ENCODE assay signal across 9 mouse cellular contexts in genomic region chr17:12168536-12168935, GRCm38 (mm10). TPM values are rescaled to one million over a fixed set of nuclear protein-coding genes. Genes with fewer than 3 reads are reported as not detected.
A peak's percentile ranks its signal among the peaks of the same experiment; 100 is the strongest.
DNase-seq lines count a peak whose midpoint lies in the region; ATAC-seq and TF ChIP-seq lines count a peak whose summit lies in the region.
"Had no signal": no experiment of that assay in that cellular context is flagged by ENCODE, and none has a peak within 500 bp of the region (broad histone marks: within the 10 kb centered on the region; RNA-seq: fewer than 3 reads in every experiment).

No protein-coding gene starts in this region.

- peak overlapping the region; percentile 17 for H3K27ac ChIP-seq in midbrain, embryonic 13.5 days
- H3K27ac ChIP-seq in midbrain, embryonic 11.5 days (ENCODE audit: low read depth, low read length), result no peak overlapping the region
- 0 out of 2 replicates have a peak overlapping the region, but pooled peaks have one; percentile 32 for H3K27ac ChIP-seq in forebrain, embryonic 12.5 days
- no peak overlapping the region; the same call in 1 of the 2 replicates for H3K27ac ChIP-seq in heart, postnatal 0 days (ENCODE audit: low read depth)

- ATAC-seq in midbrain, embryonic 13.5 days, result peak; percentile 73
- ATAC-seq in midbrain, embryonic 11.5 days (ENCODE audit: low FRiP score), result no peak
- ATAC-seq in forebrain, embryonic 12.5 days (ENCODE audit: low FRiP score), result peak; percentile 44; the same call in 1 of the 2 replicates
- ATAC-seq in heart, postnatal 0 days (ENCODE audit: insufficient read depth, low read depth), result peak; percentile 22; the same call in 1 of the 2 replicates

- no peak overlapping the region for H3K9ac ChIP-seq in midbrain, embryonic 13.5 days (replicated peaks)
- H3K9ac ChIP-seq in midbrain, embryonic 11.5 days (ENCODE audit: low read length), result no peak overlapping the region
- H3K9ac ChIP-seq in forebrain, embryonic 12.5 days, result no peak overlapping the region
- no peak overlapping the region for H3K9ac ChIP-seq in heart, postnatal 0 days (replicated peaks; ENCODE audit: low read depth, low read length)

- no peak for TF ChIP-seq CTCF in heart, postnatal 0 days (IDR thresholded peaks at IDR 0.05; ENCODE audit: low read depth)
- no peak for TF ChIP-seq CTCF in lung, adult 2 months (IDR thresholded peaks at IDR 0.05; ENCODE audit: insufficient read depth, low read length)

- no peak for DNase-seq in midbrain, embryonic 11.5 days (ENCODE audit: low spot score, missing footprints)
- peak; percentile 62 for DNase-seq in heart, postnatal 0 days (ENCODE audit: low spot score)
- DNase-seq in layer of hippocampus, adult 18-20 months (ENCODE audit: low spot score in 2 of 2), result peak; percentile 35 to 75
- peak; percentile 48 for DNase-seq in lung, adult 2 months
- DNase-seq in skeletal muscle tissue, adult 2 months (ENCODE audit: low read depth, low spot score), result peak; percentile 75
- no peak for DNase-seq in T-cell, adult 2 months (ENCODE audit: low spot score)

- H3K4me3 ChIP-seq in midbrain, embryonic 13.5 days (replicated peaks), result no peak overlapping the region
- H3K4me3 ChIP-seq in midbrain, embryonic 11.5 days (ENCODE audit: low read depth, low read length), result no peak overlapping the region
- no peak overlapping the region for H3K4me3 ChIP-seq in forebrain, embryonic 12.5 days (replicated peaks)
- H3K4me3 ChIP-seq in heart, postnatal 0 days (ENCODE audit: low read depth, low read length), result no peak overlapping the region
- H3K4me3 ChIP-seq in lung, adult 2 months (replicated peaks; ENCODE audit: extremely low read depth, low read depth, low read length), result no peak overlapping the region

- H3K4me1 ChIP-seq in midbrain, embryonic 13.5 days (replicated peaks), result peaks cover 32% of the 10 kb centered on the region
- H3K4me1 ChIP-seq in midbrain, embryonic 11.5 days (ENCODE audit: control insufficient read depth, insufficient read depth, low read length), result peaks cover 7% of the 10 kb centered on the region; the same call in 1 of the 2 replicates
- peaks cover 26% of the 10 kb centered on the region for H3K4me1 ChIP-seq in forebrain, embryonic 12.5 days
- peaks cover 17% of the 10 kb centered on the region for H3K4me1 ChIP-seq in heart, postnatal 0 days (ENCODE audit: control insufficient read depth, insufficient read depth)
- peaks cover 25% of the 10 kb centered on the region for H3K4me1 ChIP-seq in lung, adult 2 months (ENCODE audit: control insufficient read depth, insufficient read depth, low read length)

- WGBS in midbrain, embryonic 13.5 days, result 30% methylated on average over 10 of the region's 10 CpGs
- WGBS in midbrain, embryonic 11.5 days, result 49% methylated on average over 10 of the region's 10 CpGs
- 31% methylated on average over 10 of the region's 10 CpGs for WGBS in forebrain, embryonic 12.5 days
- 34% methylated on average over 10 of the region's 10 CpGs for WGBS in heart, postnatal 0 days
- 16% methylated on average over 10 of the region's 10 CpGs for WGBS in lung, adult 2 months

- no peaks in the 10 kb centered on the region for H3K36me3 ChIP-seq in midbrain, embryonic 13.5 days
- no peaks in the 10 kb centered on the region for H3K36me3 ChIP-seq in midbrain, embryonic 11.5 days (ENCODE audit: control insufficient read depth, insufficient read depth, low read length)
- H3K36me3 ChIP-seq in forebrain, embryonic 12.5 days (replicated peaks), result no peaks in the 10 kb centered on the region; the same call in 1 of the 2 replicates
- no peaks in the 10 kb centered on the region for H3K36me3 ChIP-seq in heart, postnatal 0 days (replicated peaks; ENCODE audit: control insufficient read depth, insufficient read depth, low read length)

- H3K27me3 ChIP-seq in midbrain, embryonic 13.5 days, result no peaks in the 10 kb centered on the region
- H3K27me3 ChIP-seq in midbrain, embryonic 11.5 days (ENCODE audit: control insufficient read depth, insufficient read depth, low read length), result no peaks in the 10 kb centered on the region
- H3K27me3 ChIP-seq in forebrain, embryonic 12.5 days, result no peaks in the 10 kb centered on the region
- H3K27me3 ChIP-seq in heart, postnatal 0 days (ENCODE audit: control insufficient read depth, insufficient read depth, low read length), result no peaks in the 10 kb centered on the region

- no peaks in the 10 kb centered on the region for H3K9me3 ChIP-seq in midbrain, embryonic 13.5 days
- H3K9me3 ChIP-seq in midbrain, embryonic 11.5 days (ENCODE audit: control insufficient read depth, low read length), result no peaks in the 10 kb centered on the region
- H3K9me3 ChIP-seq in forebrain, embryonic 12.5 days, result no peaks in the 10 kb centered on the region
- no peaks in the 10 kb centered on the region for H3K9me3 ChIP-seq in heart, postnatal 0 days (replicated peaks; ENCODE audit: control insufficient read depth, low read length)
- H3K9me3 ChIP-seq: G1E had no signal

- no peak for TF ChIP-seq POLR2A in lung, adult 2 months (IDR thresholded peaks at IDR 0.05; ENCODE audit: borderline replicate concordance, extremely low read depth, low read depth, low read length)

- no peak overlapping the region for H3K4me2 ChIP-seq in midbrain, embryonic 13.5 days (replicated peaks)
- H3K4me2 ChIP-seq in midbrain, embryonic 11.5 days, result no peak overlapping the region
- H3K4me2 ChIP-seq in forebrain, embryonic 12.5 days, result no peak overlapping the region; the same call in 1 of the 2 replicates
- H3K4me2 ChIP-seq in heart, postnatal 0 days (ENCODE audit: low read depth, low read length), result no peak overlapping the region

- no peak for TF ChIP-seq EP300 in heart, postnatal 0 days (IDR thresholded peaks at IDR 0.05; ENCODE audit: low read depth)

RNA-seq across cellular contexts. Expression of gene Agpat4, which starts 50.0 kb away (rescaled TPM):
- polyA plus RNA-seq in midbrain, embryonic 13.5 days (2015; fragmentation: Nextera tagmentation; extraction: Ambion mirVana), result 51.6 and 51.9 TPM in 2 replicates
- polyA plus RNA-seq in midbrain, embryonic 11.5 days (2014; fragmentation: Nextera tagmentation; extraction: Ambion mirVana), result 22.9 and 24.6 TPM in 2 replicates
- 40.6 and 40.9 TPM in 2 replicates for polyA plus RNA-seq in forebrain, embryonic 12.5 days (2016; fragmentation: Nextera tagmentation; extraction: Ambion mirVana)
- total RNA-seq in heart, postnatal 0 days (2014; rRNA removed; ENCODE audit: low replicate concordance), result 11.9 and 13.4 TPM in 2 replicates
- 7.0 and 9.2 TPM in 2 replicates for polyA plus RNA-seq in heart, postnatal 0 days (2015; fragmentation: Nextera tagmentation; extraction: Ambion mirVana)
- 10 to 100 TPM; 71.2 to 74.9 TPM for total RNA-seq in layer of hippocampus, adult 18-20 months (2021)
- polyA plus RNA-seq in lung, adult 2 months (2012; rRNA removed), result 40.1 and 50.7 TPM in 2 replicates

Comparison
In these comparisons a context has a peak if more than half of its experiments do, and no peak if none do; other contexts are left out.
1. H3K27ac ChIP-seq: peak in midbrain, embryonic 13.5 days (single experiment) and forebrain, embryonic 12.5 days (single experiment); none in midbrain, embryonic 11.5 days (single experiment) and heart, postnatal 0 days (single experiment).
2. DNase-seq: peak in heart, postnatal 0 days (single experiment), layer of hippocampus, adult 18-20 months (2 of 2), lung, adult 2 months (single experiment) and skeletal muscle tissue, adult 2 months (single experiment); none in midbrain, embryonic 11.5 days (single experiment) and T-cell, adult 2 months (single experiment).